ENCODE assay signal across 17 mouse cellular contexts in the genomic region with DNA sequence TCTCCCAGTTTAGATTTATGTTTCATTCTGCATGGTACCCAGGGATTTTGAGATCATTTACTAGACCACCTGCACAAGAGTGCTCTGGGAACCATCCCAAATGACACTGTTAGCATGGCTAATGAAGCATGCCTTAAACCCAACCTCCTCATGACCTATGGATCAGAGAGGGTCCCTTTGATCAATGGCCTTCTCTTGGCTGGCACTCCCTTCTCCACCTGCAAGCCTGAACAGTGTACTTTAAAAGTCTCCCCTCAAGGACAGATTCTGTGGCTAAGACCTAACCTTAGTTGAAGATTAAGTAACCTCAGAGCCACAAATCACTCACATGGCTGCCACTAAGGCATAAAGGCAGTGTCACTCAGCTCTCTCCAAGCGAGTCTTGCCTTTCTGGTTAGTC.
"Had no signal": no experiment of that assay in that cellular context is flagged by ENCODE, and none has a peak within 500 bp of the region (broad histone marks: within the 10 kb centered on the region; RNA-seq: fewer than 3 reads in every experiment).

No protein-coding gene starts in this region.

- DNase-seq: liver, postnatal 0 days; lung, adult 2 months; lung, postnatal 14 days; lung, postnatal 36 days; right cerebral cortex, postnatal 14 days; thymus, adult 2 months; thymus, postnatal 25 days; thymus, postnatal 4 days had no signal

- H3K9me3 ChIP-seq: lung, embryonic 15.5 days; megakaryocyte, embryonic 14.5 days; midbrain, embryonic 13.5 days; midbrain, embryonic 15.5 days; neural tube, embryonic 12.5 days; stomach, embryonic 15.5 days had no signal

- ATAC-seq: liver, postnatal 0 days; lung, postnatal 0 days; midbrain, embryonic 13.5 days; midbrain, embryonic 15.5 days had no signal

- H3K4me3 ChIP-seq: lung, embryonic 15.5 days; megakaryocyte, embryonic 14.5 days; midbrain, embryonic 13.5 days; midbrain, embryonic 15.5 days; neural tube, embryonic 12.5 days; stomach, embryonic 15.5 days had no signal

- H3K27me3 ChIP-seq: lung, embryonic 15.5 days; midbrain, embryonic 13.5 days; midbrain, embryonic 15.5 days; neural tube, embryonic 12.5 days; stomach, embryonic 15.5 days had no signal

- H3K9ac ChIP-seq: liver, postnatal 0 days; lung, embryonic 15.5 days; midbrain, embryonic 13.5 days; midbrain, embryonic 15.5 days; neural tube, embryonic 12.5 days; stomach, embryonic 15.5 days had no signal

- H3K27ac ChIP-seq: lung, embryonic 15.5 days; macrophage; midbrain, embryonic 13.5 days; midbrain, embryonic 15.5 days; neural tube, embryonic 12.5 days had no signal

- H3K4me2 ChIP-seq: lung, embryonic 15.5 days; midbrain, embryonic 11.5 days; midbrain, embryonic 13.5 days; midbrain, embryonic 15.5 days; neural tube, embryonic 12.5 days; stomach, embryonic 15.5 days had no signal

- H3K4me1 ChIP-seq: lung, embryonic 15.5 days; midbrain, embryonic 13.5 days; midbrain, embryonic 15.5 days; neural tube, embryonic 12.5 days; stomach, embryonic 15.5 days had no signal

- H3K36me3 ChIP-seq: lung, embryonic 15.5 days; midbrain, embryonic 13.5 days; midbrain, embryonic 15.5 days; neural tube, embryonic 12.5 days; stomach, embryonic 15.5 days had no signal
